Mouse (Mus musculus): ENCODE data around the gene Robo2. TPM values are rescaled to one million over a fixed set of nuclear protein-coding genes. Genes with fewer than 3 reads are reported as not detected.

Gene Robo2
- total RNA-seq, 2 experiments from 2014 or later = not detected

- ATAC-seq (replicated peaks; ENCODE audit: low FRiP score, low TSS enrichment, poor library complexity, severe bottlenecking) = no peak
Observed at GRCm38 (mm10) chr16:74001331-74001730, 410.3 kb downstream of the Robo2 start.

- no peak for ATAC-seq (replicated peaks; ENCODE audit: low FRiP score, low TSS enrichment, poor library complexity, severe bottlenecking)
Observed at GRCm38 (mm10) chr16:73991212-73991611, 420.4 kb downstream of the Robo2 start.

DNA sequence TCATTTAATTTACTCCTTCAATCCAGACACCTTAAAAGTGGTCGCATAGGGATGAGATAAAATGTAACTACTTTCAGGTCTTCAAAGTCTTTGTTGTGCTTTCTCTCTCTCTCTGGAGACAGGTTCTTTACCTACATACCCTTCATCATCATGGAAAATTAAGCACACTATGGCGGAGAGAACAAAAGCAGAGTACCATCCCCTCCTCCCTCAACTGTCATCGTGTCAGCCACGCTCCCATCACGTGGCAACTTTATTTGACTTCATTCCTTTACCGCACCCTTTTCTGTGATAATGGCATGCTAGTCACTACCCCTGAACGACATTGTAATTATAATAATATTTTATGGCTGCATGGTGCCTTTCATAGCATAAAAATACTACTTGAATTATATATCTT, 442.1 kb downstream of the Robo2 start:
- no peak for ATAC-seq (replicated peaks; ENCODE audit: low FRiP score, low TSS enrichment, poor library complexity, severe bottlenecking)

DNA sequence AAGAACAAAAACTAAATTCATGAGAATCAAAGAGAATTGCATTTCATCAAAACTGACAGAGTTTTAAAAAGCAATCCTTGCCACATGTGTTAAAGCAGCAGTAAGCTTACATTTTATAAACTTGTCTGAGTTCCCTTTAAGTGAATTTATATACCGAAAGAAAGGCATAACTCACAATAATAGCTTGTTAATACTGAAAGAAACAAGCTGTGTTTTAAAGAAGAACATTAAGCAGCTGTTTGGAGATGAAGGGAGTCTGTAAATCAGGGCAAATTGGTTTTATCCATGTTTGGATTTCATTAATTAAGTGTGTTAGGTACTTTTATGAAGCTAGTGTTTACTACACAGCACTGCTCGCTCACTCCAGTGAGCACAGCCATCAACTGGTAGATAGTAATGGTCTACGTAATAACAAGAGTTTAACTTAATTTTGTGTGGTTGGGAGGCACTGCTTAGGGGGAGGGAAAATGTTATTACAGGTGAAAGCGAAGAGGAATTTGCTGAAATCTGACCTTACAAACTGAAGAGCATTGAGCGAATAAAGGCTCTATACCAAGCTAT, 447.2 kb downstream of the Robo2 start:
- no peak for ATAC-seq (replicated peaks; ENCODE audit: low FRiP score, low TSS enrichment, poor library complexity, severe bottlenecking)

GRCm38 (mm10) chr16:73959479-73959970, 452.1 kb downstream of the Robo2 start:
- ATAC-seq (replicated peaks; ENCODE audit: low FRiP score, low TSS enrichment, poor library complexity, severe bottlenecking) = no peak

DNA sequence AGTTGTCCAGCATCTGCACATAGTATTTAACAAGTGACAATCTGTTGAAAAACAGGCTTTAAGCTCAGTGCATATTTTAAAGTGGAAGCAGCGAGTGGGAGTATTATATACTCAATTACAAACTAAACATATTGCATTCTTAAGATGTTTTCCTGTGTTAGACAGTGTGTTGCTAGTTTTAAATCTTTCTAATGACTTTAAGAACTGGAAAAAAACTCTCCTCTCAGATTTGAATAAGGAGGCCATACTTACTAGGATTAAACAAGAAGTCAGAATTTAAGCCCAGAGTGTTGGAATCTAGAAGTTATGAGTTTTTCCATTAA, 453.1 kb downstream of the Robo2 start:
- ATAC-seq (replicated peaks; ENCODE audit: low FRiP score, low TSS enrichment, poor library complexity, severe bottlenecking) = no peak

DNA sequence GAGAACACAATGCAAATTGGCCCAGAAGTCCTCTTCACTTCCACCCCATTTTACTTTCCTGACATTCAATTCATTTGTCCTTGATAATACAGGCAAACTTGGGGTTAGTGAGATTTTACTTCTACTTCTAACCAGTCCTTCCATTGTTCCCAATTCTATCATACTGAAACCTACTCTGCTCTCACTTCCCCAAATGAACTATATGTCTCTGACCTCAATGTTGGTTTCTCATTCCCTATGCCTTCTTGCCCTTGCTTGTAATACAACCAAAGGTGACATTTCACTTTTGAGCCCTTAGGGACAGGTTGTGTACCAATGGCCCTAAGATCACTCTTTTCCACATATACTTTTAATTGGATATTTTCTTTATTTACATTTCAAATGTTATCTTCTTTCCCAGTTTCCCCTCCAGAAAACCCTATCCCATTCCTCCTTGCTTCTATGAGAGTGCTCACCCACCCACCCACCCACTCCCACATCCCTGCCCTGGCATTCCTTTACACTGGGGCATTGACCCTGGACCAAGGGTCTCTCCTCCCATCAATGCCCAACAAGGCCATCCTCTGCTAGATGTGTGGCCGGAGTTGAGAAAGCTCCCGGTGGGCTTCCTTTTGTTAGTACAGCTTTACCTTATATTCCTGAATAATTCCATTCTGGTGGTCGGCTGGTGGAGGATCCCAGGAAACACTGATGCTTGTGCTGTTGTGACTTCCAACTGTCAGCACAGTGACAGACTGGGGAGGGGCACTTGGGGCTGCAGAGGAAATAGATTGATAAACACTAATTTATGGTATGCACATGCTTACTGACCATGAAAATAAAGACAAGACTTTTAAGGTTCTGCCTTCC, 453.7 kb downstream of the Robo2 start:
- ATAC-seq (replicated peaks; ENCODE audit: low FRiP score, low TSS enrichment, poor library complexity, severe bottlenecking) = no peak

DNA sequence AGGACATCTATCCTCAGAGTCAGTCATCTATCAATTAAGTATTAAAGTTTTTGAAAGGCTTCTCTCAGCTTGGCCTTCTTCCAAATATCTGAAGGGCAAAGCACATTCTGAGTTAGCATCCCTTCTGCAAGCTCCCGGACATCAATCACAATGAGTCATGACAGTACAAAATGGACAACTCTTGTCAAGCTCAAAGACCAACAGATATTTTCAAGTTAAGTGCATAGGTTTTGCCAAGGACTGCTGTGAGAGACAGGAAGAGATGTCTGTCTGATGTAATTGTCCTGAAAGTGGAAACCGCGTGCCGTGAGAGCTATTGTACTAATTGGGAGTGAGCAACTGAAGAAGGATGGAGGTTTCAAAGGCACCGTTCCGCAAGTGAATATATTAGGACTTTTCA, 465.5 kb downstream of the Robo2 start:
- ATAC-seq (replicated peaks; ENCODE audit: low FRiP score, low TSS enrichment, poor library complexity, severe bottlenecking) = no peak

- ATAC-seq (replicated peaks; ENCODE audit: low FRiP score, low TSS enrichment, poor library complexity, severe bottlenecking) = no peak
Observed at GRCm38 (mm10) chr16:73940211-73940541, 471.4 kb downstream of the Robo2 start.

DNA sequence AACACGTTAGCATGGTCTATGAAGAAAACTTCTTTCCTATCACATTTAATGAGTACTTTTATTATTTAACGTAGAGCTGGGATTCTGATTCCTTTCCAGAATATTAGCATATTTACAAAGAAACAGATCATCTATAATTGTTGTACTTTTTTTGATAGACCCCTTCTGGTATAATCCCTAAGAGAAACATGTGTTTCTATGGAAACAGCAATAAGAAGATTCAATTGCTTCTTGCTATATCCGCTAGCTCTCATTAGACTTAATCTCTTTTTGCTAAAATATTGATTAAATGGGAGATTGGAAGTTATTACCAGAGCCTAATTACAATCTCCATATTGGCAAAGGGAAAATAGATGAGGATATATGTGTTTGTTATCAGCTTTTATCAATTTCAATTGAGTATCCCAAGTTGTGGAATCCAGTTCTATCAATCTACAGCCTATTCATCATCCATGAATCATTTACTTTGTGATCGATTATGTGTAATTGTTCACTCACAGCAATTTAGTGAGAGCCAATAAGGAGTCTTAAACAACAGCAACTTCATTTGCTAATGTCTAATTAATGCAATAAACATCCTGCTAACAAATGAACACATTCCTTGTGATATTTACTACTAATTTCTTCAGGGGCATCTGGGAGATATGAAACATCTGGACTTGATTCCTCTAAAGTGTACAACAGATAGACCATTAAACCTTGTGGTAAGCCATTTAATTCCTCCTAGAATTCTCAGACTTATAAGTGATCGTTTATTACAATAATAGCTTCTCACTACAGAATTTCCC, 472.0 kb downstream of the Robo2 start:
- ATAC-seq (replicated peaks; ENCODE audit: low FRiP score, low TSS enrichment, poor library complexity, severe bottlenecking) = no peak

GRCm38 (mm10) chr16:73930323-73930722, 481.3 kb downstream of the Robo2 start:
- no peak for ATAC-seq (replicated peaks; ENCODE audit: low FRiP score, low TSS enrichment, poor library complexity, severe bottlenecking)

- ATAC-seq (replicated peaks; ENCODE audit: low FRiP score, low TSS enrichment, poor library complexity, severe bottlenecking) = no peak
Observed at GRCm38 (mm10) chr16:73927481-73927880, 484.1 kb downstream of the Robo2 start.

GRCm38 (mm10) chr16:73915425-73915824, 496.2 kb downstream of the Robo2 start:
- ATAC-seq (replicated peaks; ENCODE audit: low FRiP score, low TSS enrichment, poor library complexity, severe bottlenecking) = no peak

DNA sequence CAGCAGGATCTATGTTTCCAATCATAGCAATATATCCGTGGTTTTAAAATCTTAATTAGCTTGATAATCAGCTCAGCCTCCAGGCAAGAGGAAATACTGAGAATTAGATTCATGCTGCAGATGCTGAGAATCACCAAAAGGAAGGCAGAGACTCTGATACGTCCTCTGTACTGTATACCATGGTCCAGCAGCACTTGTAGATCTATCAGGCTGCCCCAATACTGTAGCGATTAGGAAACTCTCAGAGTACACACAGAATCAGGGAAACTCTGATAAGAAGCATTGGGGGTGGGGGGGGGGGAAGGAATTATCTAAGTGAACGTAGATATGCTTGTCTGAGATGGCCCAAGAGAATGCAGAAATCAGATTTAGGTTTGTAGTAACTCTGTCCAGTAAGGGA, 496.7 kb downstream of the Robo2 start:
- no peak for ATAC-seq (replicated peaks; ENCODE audit: low FRiP score, low TSS enrichment, poor library complexity, severe bottlenecking)

- ATAC-seq (replicated peaks; ENCODE audit: low FRiP score, low TSS enrichment, poor library complexity, severe bottlenecking) = no peak
Observed at GRCm38 (mm10) chr16:73908504-73908903, 503.1 kb downstream of the Robo2 start.

DNA sequence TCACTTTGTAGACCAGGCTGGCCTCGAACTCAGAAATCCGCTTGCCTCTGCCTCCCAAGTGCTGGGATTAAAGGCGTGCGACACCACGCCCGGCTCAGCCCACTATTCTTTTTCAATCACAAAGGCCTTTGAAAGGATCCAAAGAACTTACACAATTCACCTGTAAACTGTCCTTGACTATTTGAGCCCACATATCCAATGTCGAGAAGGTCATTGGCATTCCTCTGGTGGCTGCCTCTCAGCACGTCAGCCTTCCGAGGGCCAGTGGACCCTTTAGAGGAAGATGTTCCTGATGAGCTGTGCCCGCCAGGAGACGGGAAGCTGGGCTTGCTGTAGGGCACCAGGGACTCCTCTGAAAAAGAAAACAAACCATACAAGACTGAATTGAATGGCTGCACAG, 514.8 kb downstream of the Robo2 start:
- no peak for ATAC-seq (replicated peaks; ENCODE audit: low FRiP score, low TSS enrichment, poor library complexity, severe bottlenecking)

DNA sequence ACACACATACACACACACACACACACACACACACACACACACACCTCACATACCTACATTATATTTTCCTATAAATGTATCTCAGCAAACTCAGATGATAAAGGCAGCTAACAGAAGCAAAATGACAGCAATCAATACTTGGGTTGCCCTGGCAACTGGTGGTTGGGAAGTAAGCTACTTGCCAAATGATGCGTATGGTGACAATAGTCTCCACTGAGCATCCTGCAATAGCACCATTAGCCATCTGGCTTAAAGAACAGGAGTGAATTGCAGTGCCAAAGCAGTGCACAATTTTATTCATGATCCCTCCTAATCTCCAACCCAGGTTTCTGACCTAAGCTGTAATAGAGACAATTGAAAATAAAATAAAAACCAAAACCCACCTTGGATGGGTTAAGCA, 529.7 kb downstream of the Robo2 start:
- no peak for ATAC-seq (replicated peaks; ENCODE audit: low FRiP score, low TSS enrichment, poor library complexity, severe bottlenecking)

DNA sequence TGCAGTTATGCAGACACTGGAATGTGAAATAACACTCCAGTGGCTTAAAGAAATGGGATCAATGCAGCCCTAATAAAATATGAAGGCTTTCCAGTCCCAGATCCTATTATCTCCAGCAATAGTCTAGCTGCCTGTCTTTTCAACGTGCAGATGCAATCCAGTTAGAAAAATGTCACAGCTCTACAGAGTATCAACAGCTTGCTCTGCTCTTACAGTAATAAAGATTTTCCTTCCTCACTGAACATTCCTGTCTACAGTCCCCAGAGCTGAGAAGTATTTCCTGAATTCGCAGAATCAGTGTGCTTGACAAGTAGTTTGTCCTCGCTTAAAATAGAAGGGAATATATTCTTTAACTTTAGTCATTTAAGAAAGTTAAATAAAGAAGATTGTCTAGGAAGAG, 533.7 kb downstream of the Robo2 start:
- ATAC-seq (replicated peaks; ENCODE audit: low FRiP score, low TSS enrichment, poor library complexity, severe bottlenecking) = no peak

- ATAC-seq (replicated peaks; ENCODE audit: low FRiP score, low TSS enrichment, poor library complexity, severe bottlenecking) = no peak
Observed at GRCm38 (mm10) chr16:73874991-73875390, 536.6 kb downstream of the Robo2 start.

DNA sequence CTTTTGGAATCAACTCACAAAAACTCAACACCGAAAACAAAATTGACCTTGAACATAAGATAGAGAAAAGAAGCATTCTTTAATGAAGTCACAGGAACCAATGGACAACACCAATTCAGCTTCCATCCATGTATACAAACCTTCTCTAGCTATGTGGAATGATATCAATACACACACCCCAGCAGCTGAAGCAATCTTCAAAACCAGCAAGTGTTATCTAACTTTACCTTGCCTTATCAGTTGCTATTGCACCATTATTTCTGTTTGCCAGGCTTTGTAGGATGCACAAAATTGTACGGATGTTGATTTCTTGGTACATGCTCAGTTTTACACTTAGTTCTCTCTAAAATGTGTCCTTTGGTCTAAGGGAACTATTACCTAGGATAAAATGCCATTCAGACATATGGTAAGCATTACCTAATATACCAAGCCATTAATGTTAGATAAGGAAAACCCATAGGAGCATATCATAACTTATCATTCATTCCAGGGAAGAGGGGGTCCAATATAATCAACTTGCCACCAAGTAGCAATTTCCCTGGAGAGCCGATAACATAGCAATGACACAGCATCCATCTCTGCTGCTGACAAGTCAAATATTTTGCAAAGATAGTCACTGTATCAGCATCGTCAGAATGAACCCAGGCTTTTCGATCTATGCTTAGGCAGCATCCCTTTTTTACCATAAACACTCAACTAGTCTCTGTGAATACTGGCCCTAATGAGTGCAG, 537.6 kb downstream of the Robo2 start:
- peak; percentile 73 for ATAC-seq (replicated peaks; ENCODE audit: low FRiP score, low TSS enrichment, poor library complexity, severe bottlenecking)
